Mouse (Mus musculus): ENCODE data around the gene Nek5. TPM values are rescaled to one million over a fixed set of nuclear protein-coding genes. Genes with fewer than 3 reads are reported as not detected.

The Nek5 gene
- polyA plus RNA-seq, 1 experiment = not detected

GRCm38 (mm10) chr8:22164431-22164830 is 39.6 kb upstream of the Nek5 start:
- H3K4me3 ChIP-seq = no peak overlapping the region
- TF ChIP-seq TCF3 (IDR thresholded peaks at IDR 0.05; ENCODE audit: insufficient read length, low read depth) (no peak), SRF (IDR thresholded peaks at IDR 0.05; ENCODE audit: control insufficient read depth, insufficient read length, low read depth) (no peak), MYOD1 (IDR thresholded peaks at IDR 0.05; ENCODE audit: control insufficient read depth in 1 of 3, insufficient read length in 2 of 3, low read depth in 2 of 3) (no peak), POLR2AphosphoS2 (IDR thresholded peaks at IDR 0.05; ENCODE audit: insufficient read length, low read depth) (no peak), MYOG (IDR thresholded peaks at IDR 0.05; ENCODE audit: control insufficient read depth in 1 of 3, insufficient read depth in 1 of 3, insufficient read length in 2 of 3, low read depth in 2 of 3) (no peak), POLR2A (IDR thresholded peaks at IDR 0.05; ENCODE audit: insufficient read length, low read depth) (no peak), CEBPB (IDR thresholded peaks at IDR 0.05; ENCODE audit: insufficient read depth, poor library complexity, severe bottlenecking) (no peak), MAX (IDR thresholded peaks at IDR 0.05; ENCODE audit: low read depth) (no peak), TCF12 (IDR thresholded peaks at IDR 0.05; ENCODE audit: insufficient read depth, poor library complexity, severe bottlenecking) (no peak), USF1 (IDR thresholded peaks at IDR 0.05; ENCODE audit: low read depth) (no peak), E2F4 (IDR thresholded peaks at IDR 0.05; ENCODE audit: insufficient read depth) (no peak), REST (IDR thresholded peaks at IDR 0.05; ENCODE audit: insufficient read depth, insufficient read length) (no peak)
- H3K4me2 ChIP-seq (ENCODE audit: low read depth) = no peak overlapping the region
- no peaks in the 10 kb centered on the region for H3K79me2 ChIP-seq (ENCODE audit: control insufficient read depth, insufficient read depth)
- no peak overlapping the region for H3ac ChIP-seq (ENCODE audit: control insufficient read depth, insufficient read length)
- no peaks in the 10 kb centered on the region for H3K36me3 ChIP-seq (ENCODE audit: control insufficient read depth, insufficient read depth)
- no peaks in the 10 kb centered on the region for H3K27me3 ChIP-seq (ENCODE audit: control insufficient read depth, insufficient read depth, insufficient read length)

GRCm38 (mm10) chr8:22162206-22162605 is 37.4 kb upstream of the Nek5 start:
- Histone ChIP-seq H3K4me3 (no peak overlapping the region), H3K27me3 (ENCODE audit: control insufficient read depth, insufficient read depth, insufficient read length) (no peaks in the 10 kb centered on the region), H3ac (ENCODE audit: control insufficient read depth, insufficient read length) (no peak overlapping the region), H3K4me2 (ENCODE audit: low read depth) (no peak overlapping the region), H3K36me3 (ENCODE audit: control insufficient read depth, insufficient read depth) (no peaks in the 10 kb centered on the region), H3K79me2 (ENCODE audit: control insufficient read depth, insufficient read depth) (no peaks in the 10 kb centered on the region)
- TF ChIP-seq CEBPB (IDR thresholded peaks at IDR 0.05; ENCODE audit: insufficient read depth, poor library complexity, severe bottlenecking) = no peak
- no peak for TF ChIP-seq TCF12 (IDR thresholded peaks at IDR 0.05; ENCODE audit: insufficient read depth, poor library complexity, severe bottlenecking)
- no peak for TF ChIP-seq SRF (IDR thresholded peaks at IDR 0.05; ENCODE audit: control insufficient read depth, insufficient read length, low read depth)
- TF ChIP-seq TCF3 (IDR thresholded peaks at IDR 0.05; ENCODE audit: insufficient read length, low read depth) = no peak
- no peak for TF ChIP-seq MYOG (IDR thresholded peaks at IDR 0.05; ENCODE audit: control insufficient read depth in 1 of 3, insufficient read depth in 1 of 3, insufficient read length in 2 of 3, low read depth in 2 of 3)
- no peak for TF ChIP-seq MYOD1 (IDR thresholded peaks at IDR 0.05; ENCODE audit: control insufficient read depth in 1 of 3, insufficient read length in 2 of 3, low read depth in 2 of 3)
- TF ChIP-seq REST (IDR thresholded peaks at IDR 0.05; ENCODE audit: insufficient read depth, insufficient read length) = no peak
- no peak for TF ChIP-seq POLR2AphosphoS2 (IDR thresholded peaks at IDR 0.05; ENCODE audit: insufficient read length, low read depth)
- no peak for TF ChIP-seq E2F4 (IDR thresholded peaks at IDR 0.05; ENCODE audit: insufficient read depth)
- no peak for TF ChIP-seq USF1 (IDR thresholded peaks at IDR 0.05; ENCODE audit: low read depth)
- no peak for TF ChIP-seq POLR2A (IDR thresholded peaks at IDR 0.05; ENCODE audit: insufficient read length, low read depth)
- TF ChIP-seq MAX (IDR thresholded peaks at IDR 0.05; ENCODE audit: low read depth) = no peak

GRCm38 (mm10) chr8:22150345-22150663 is 25.5 kb upstream of the Nek5 start:
- Histone ChIP-seq H3K36me3 (ENCODE audit: control insufficient read depth, insufficient read depth) (no peaks in the 10 kb centered on the region), H3K4me2 (ENCODE audit: low read depth) (no peak overlapping the region), H3K79me2 (ENCODE audit: control insufficient read depth, insufficient read depth) (no peaks in the 10 kb centered on the region), H3K4me3 (no peak overlapping the region), H3ac (ENCODE audit: control insufficient read depth, insufficient read length) (no peak overlapping the region), H3K27me3 (ENCODE audit: control insufficient read depth, insufficient read depth, insufficient read length) (no peaks in the 10 kb centered on the region)
- TF ChIP-seq CEBPB (IDR thresholded peaks at IDR 0.05; ENCODE audit: insufficient read depth, poor library complexity, severe bottlenecking) (no peak), TCF12 (IDR thresholded peaks at IDR 0.05; ENCODE audit: insufficient read depth, poor library complexity, severe bottlenecking) (no peak), E2F4 (IDR thresholded peaks at IDR 0.05; ENCODE audit: insufficient read depth) (no peak), SRF (IDR thresholded peaks at IDR 0.05; ENCODE audit: control insufficient read depth, insufficient read length, low read depth) (no peak), USF1 (IDR thresholded peaks at IDR 0.05; ENCODE audit: low read depth) (no peak), MAX (IDR thresholded peaks at IDR 0.05; ENCODE audit: low read depth) (no peak), MYOG (IDR thresholded peaks at IDR 0.05; ENCODE audit: control insufficient read depth in 1 of 3, insufficient read depth in 1 of 3, insufficient read length in 2 of 3, low read depth in 2 of 3) (no peak)

GRCm38 (mm10) chr8:22149643-22150344 is 24.9 kb upstream of the Nek5 start:
- Histone ChIP-seq H3K27me3 (ENCODE audit: control insufficient read depth, insufficient read depth, insufficient read length) (no peaks in the 10 kb centered on the region), H3ac (ENCODE audit: control insufficient read depth, insufficient read length) (no peak overlapping the region), H3K4me2 (ENCODE audit: low read depth) (no peak overlapping the region), H3K79me2 (ENCODE audit: control insufficient read depth, insufficient read depth) (no peaks in the 10 kb centered on the region), H3K36me3 (ENCODE audit: control insufficient read depth, insufficient read depth) (no peaks in the 10 kb centered on the region), H3K4me3 (no peak overlapping the region)
- TF ChIP-seq SRF (IDR thresholded peaks at IDR 0.05; ENCODE audit: control insufficient read depth, insufficient read length, low read depth) = no peak
- TF ChIP-seq MYOD1 (IDR thresholded peaks at IDR 0.05; ENCODE audit: control insufficient read depth in 1 of 3, insufficient read length in 2 of 3, low read depth in 2 of 3) = no peak
- no peak for TF ChIP-seq POLR2A (IDR thresholded peaks at IDR 0.05; ENCODE audit: insufficient read length, low read depth)
- TF ChIP-seq REST (IDR thresholded peaks at IDR 0.05; ENCODE audit: insufficient read depth, insufficient read length) = no peak
- TF ChIP-seq TCF12 (IDR thresholded peaks at IDR 0.05; ENCODE audit: insufficient read depth, poor library complexity, severe bottlenecking) = no peak
- TF ChIP-seq CEBPB (IDR thresholded peaks at IDR 0.05; ENCODE audit: insufficient read depth, poor library complexity, severe bottlenecking) = no peak
- TF ChIP-seq POLR2AphosphoS2 (IDR thresholded peaks at IDR 0.05; ENCODE audit: insufficient read length, low read depth) = no peak
- TF ChIP-seq MYOG (IDR thresholded peaks at IDR 0.05; ENCODE audit: control insufficient read depth in 1 of 3, insufficient read depth in 1 of 3, insufficient read length in 2 of 3, low read depth in 2 of 3) = no peak
- no peak for TF ChIP-seq MAX (IDR thresholded peaks at IDR 0.05; ENCODE audit: low read depth)
- TF ChIP-seq USF1 (IDR thresholded peaks at IDR 0.05; ENCODE audit: low read depth) = no peak
- no peak for TF ChIP-seq E2F4 (IDR thresholded peaks at IDR 0.05; ENCODE audit: insufficient read depth)
- TF ChIP-seq TCF3 (IDR thresholded peaks at IDR 0.05; ENCODE audit: insufficient read length, low read depth) = no peak

Data from myocyte (in vitro differentiated cells).